Mouse (Mus musculus) G1E (cell line): ENCODE data around the gene Rab11a. TPM values are rescaled to one million over a fixed set of nuclear protein-coding genes. Genes with fewer than 3 reads are reported as not detected.
"Not testable (repeated sequence)": the region's sequence is repeated elsewhere in the genome, so short reads cannot be mapped to it uniquely, and the experiment has no call there.

Source experiments
- ATAC-seq: 2 replicates; pipeline ENCODE4 v1.8.0; 2016; ENCODE audit warnings: mild to moderate bottlenecking; ENCODE audit not compliant: insufficient number of reproducible peaks, poor library complexity, low FRiP score, severe bottlenecking; ENCODE audit errors: extremely low read depth
- DNase-seq: peaks from one replicate; pipeline ENCODE4 v3.0.0; 2012; ENCODE audit warnings: low spot score
- H3K27me3 ChIP-seq: 2 replicates; pipeline ENCODE4 v1.6.1; 2012; ENCODE audit warnings: mild to moderate bottlenecking, low read length, inconsistent platforms; ENCODE audit not compliant: insufficient read depth
- H3K36me3 ChIP-seq: replicated peaks from 2 replicates; pipeline ENCODE3; 2012; ENCODE audit warnings: mild to moderate bottlenecking, inconsistent platforms
- H3K4me1 ChIP-seq: 2 replicates; pipeline ENCODE4 v1.6.1; 2012; ENCODE audit warnings: low read depth, low read length, inconsistent platforms, mixed read lengths; ENCODE audit not compliant: insufficient read depth
- H3K4me3 ChIP-seq: 2 replicates; pipeline ENCODE4 v1.5.1; 2012; ENCODE audit warnings: low read depth, mild to moderate bottlenecking, inconsistent platforms, low read length, moderate library complexity, mixed read lengths
- H3K9me3 ChIP-seq: replicated peaks from 2 replicates; pipeline ENCODE4 v1.6.1; 2012; ENCODE audit warnings: inconsistent platforms
- CTCF ChIP-seq: IDR thresholded peaks from 2 replicates; pipeline ENCODE4 v1.5.1; 2012; ENCODE audit warnings: low read depth, low read length, inconsistent platforms, mixed read lengths
- GATA1 ChIP-seq: IDR thresholded peaks from 2 replicates; pipeline ENCODE4 v1.6.1; 2012; ENCODE audit warnings: borderline replicate concordance, low read length, inconsistent platforms, mixed read lengths
- GATA2 ChIP-seq: IDR thresholded peaks from 2 replicates; pipeline ENCODE4 v1.6.1; 2012; ENCODE audit warnings: low read depth, low read length, inconsistent platforms, borderline replicate concordance
- POLR2AphosphoS5 ChIP-seq: IDR thresholded peaks from 2 replicates; pipeline ENCODE4 v1.6.1; 2012; ENCODE audit warnings: low read depth, low read length, inconsistent platforms; ENCODE audit not compliant: insufficient replicate concordance
- TAL1 ChIP-seq: conservative IDR thresholded peaks from 2 replicates; pipeline ENCODE4 v1.6.1; 2012; ENCODE audit warnings: low read depth, low read length, inconsistent platforms, mixed read lengths
- polyA plus RNA-seq: library from polyadenylated mRNA; stranded (reverse); fragments of >175 nt; gene quantifications from 2 replicates; pipeline ENCODE4 v1.2.3, GENCODE M21; 2012
- total RNA-seq, 2 experiments: library from RNA; stranded (forward) in 1 of 2; stranded (reverse) in 1 of 2; fragments of 200-1000 nt in 1 of 2; fragments of >200 nt in 1 of 2; fragmentation: Nextera tagmentation in 1 of 2; gene quantifications; 2 replicates each; pipeline ENCODE4 v1.2.3; 2014 to 2017

Rab11a gene
- total and polyA plus RNA-seq, 3 experiments = 92.2 to 142 (median 139) TPM

- DNase-seq = peak; percentile 51
- no peak for TF ChIP-seq TAL1
- no peak for TF ChIP-seq GATA1
- no peak for TF ChIP-seq POLR2AphosphoS5
- TF ChIP-seq GATA2 = no peak
- no peak for TF ChIP-seq CTCF
Observed at GRCm38 (mm10) chr9:64736639-64737405, 736 bp downstream of the Rab11a start.

GRCm38 (mm10) chr9:64736076-64736638 lies 1.4 kb downstream of the Rab11a start:
- ATAC-seq (no peak), DNase-seq (no peak)
- Histone ChIP-seq H3K9me3 (no peaks in the 10 kb centered on the region), H3K4me3 (peak overlapping the region; percentile 95), H3K27me3 (no peaks in the 10 kb centered on the region), H3K4me1 (peaks cover 35% of the 10 kb centered on the region), H3K36me3 (peaks cover 8% of the 10 kb centered on the region)
- TF ChIP-seq GATA2 (no peak), POLR2AphosphoS5 (no peak), TAL1 (no peak), CTCF (no peak), GATA1 (no peak)

More at GRCm38 (mm10) chr9:64736639-64737405, 736 bp downstream of the Rab11a start:
- Histone ChIP-seq H3K36me3 (peaks cover 5% of the 10 kb centered on the region), H3K4me3 (peak overlapping the region; percentile 95), H3K4me1 (peaks cover 35% of the 10 kb centered on the region), H3K27me3 (no peaks in the 10 kb centered on the region), H3K9me3 (no peaks in the 10 kb centered on the region)
- 0 out of 2 replicates have a peak, but pooled peaks have one; percentile 42 for ATAC-seq

- H3K9me3 ChIP-seq, H3K4me3 ChIP-seq, ATAC-seq, H3K27me3 ChIP-seq, DNase-seq: not testable (repeated sequence)
- peaks cover 14% of the 10 kb centered on the region for H3K36me3 ChIP-seq
- peaks cover 28% of the 10 kb centered on the region for H3K4me1 ChIP-seq
Observed at GRCm38 (mm10) chr9:64734992-64735391, 2.6 kb downstream of the Rab11a start.

GRCm38 (mm10) chr9:64734166-64734565 lies 3.4 kb downstream of the Rab11a start:
- no peak for ATAC-seq
- Histone ChIP-seq H3K27me3 (no peaks in the 10 kb centered on the region), H3K4me1 (peaks cover 25% of the 10 kb centered on the region), H3K36me3 (peaks cover 14% of the 10 kb centered on the region), H3K4me3 (no peak overlapping the region), H3K9me3 (no peaks in the 10 kb centered on the region)
- TF ChIP-seq GATA2 (no peak), CTCF (no peak), TAL1 (no peak), POLR2AphosphoS5 (no peak), GATA1 (no peak)
- DNase-seq = no peak

- ATAC-seq (no peak), DNase-seq (no peak)
- Histone ChIP-seq H3K9me3 (no peaks in the 10 kb centered on the region), H3K36me3 (peaks cover 33% of the 10 kb centered on the region), H3K27me3 (no peaks in the 10 kb centered on the region), H3K4me1 (peaks cover 10% of the 10 kb centered on the region), H3K4me3 (no peak overlapping the region)
- TF ChIP-seq CTCF (no peak), GATA2 (no peak), GATA1 (no peak), POLR2AphosphoS5 (no peak), TAL1 (no peak)
Observed at GRCm38 (mm10) chr9:64731029-64731560, 6.5 kb downstream of the Rab11a start.

GRCm38 (mm10) chr9:64726454-64726853 lies 11.1 kb downstream of the Rab11a start:
- H3K9me3 ChIP-seq = no peaks in the 10 kb centered on the region
- no peaks in the 10 kb centered on the region for H3K27me3 ChIP-seq
- TF ChIP-seq GATA2 (no peak), CTCF (no peak), GATA1 (no peak), POLR2AphosphoS5 (no peak), TAL1 (no peak)
- no peak overlapping the region for H3K4me3 ChIP-seq
- H3K4me1 ChIP-seq = no peaks in the 10 kb centered on the region
- ATAC-seq = no peak
- no peak for DNase-seq
- peaks cover 62% of the 10 kb centered on the region for H3K36me3 ChIP-seq
